Mouse (Mus musculus): Measurements from ENCODE around the gene R3hdm2. TPM values are rescaled to one million over a fixed set of nuclear protein-coding genes. Genes with fewer than 3 reads are reported as not detected.

Gene R3hdm2
- polyA plus RNA-seq, 1 experiment from 2014 or later = 34.9 TPM

GRCm38 (mm10) chr10:127515983-127516459, 135.9 kb downstream of the R3hdm2 start:
- peak overlapping the region; percentile 31 for H3K4me3 ChIP-seq

GRCm38 (mm10) chr10:127516576-127517260, 136.6 kb downstream of the R3hdm2 start:
- peak; percentile 60 for ATAC-seq (ENCODE audit: insufficient number of reproducible peaks, low FRiP score, low TSS enrichment, low read depth)
- H3K4me3 ChIP-seq = peak overlapping the region; percentile 31
- H3K36me3 ChIP-seq = peaks cover 36% of the 10 kb centered on the region
- H3K9me3 ChIP-seq = no peaks in the 10 kb centered on the region
- WGBS = 10% methylated on average over 30 of the region's 30 CpGs
- peaks cover 73% of the 10 kb centered on the region for H3K4me1 ChIP-seq
- peak overlapping the region; percentile 84 for H3K27ac ChIP-seq
- no peak overlapping the region for H3K9ac ChIP-seq
- H3K27me3 ChIP-seq = peaks cover 32% of the 10 kb centered on the region
- H3K4me2 ChIP-seq = peak overlapping the region; percentile 43

More at GRCm38 (mm10) chr10:127515983-127516459, 135.9 kb downstream of the R3hdm2 start:
- Histone ChIP-seq H3K36me3 (peaks cover 36% of the 10 kb centered on the region), H3K27ac (peak overlapping the region; percentile 84), H3K27me3 (peaks cover 39% of the 10 kb centered on the region), H3K4me1 (peaks cover 73% of the 10 kb centered on the region), H3K9ac (no peak overlapping the region), H3K4me2 (peak overlapping the region; percentile 43), H3K9me3 (no peaks in the 10 kb centered on the region)
- ATAC-seq (ENCODE audit: insufficient number of reproducible peaks, low FRiP score, low TSS enrichment, low read depth) = no peak
- WGBS = 29% methylated on average over 8 of the region's 8 CpGs

DNA sequence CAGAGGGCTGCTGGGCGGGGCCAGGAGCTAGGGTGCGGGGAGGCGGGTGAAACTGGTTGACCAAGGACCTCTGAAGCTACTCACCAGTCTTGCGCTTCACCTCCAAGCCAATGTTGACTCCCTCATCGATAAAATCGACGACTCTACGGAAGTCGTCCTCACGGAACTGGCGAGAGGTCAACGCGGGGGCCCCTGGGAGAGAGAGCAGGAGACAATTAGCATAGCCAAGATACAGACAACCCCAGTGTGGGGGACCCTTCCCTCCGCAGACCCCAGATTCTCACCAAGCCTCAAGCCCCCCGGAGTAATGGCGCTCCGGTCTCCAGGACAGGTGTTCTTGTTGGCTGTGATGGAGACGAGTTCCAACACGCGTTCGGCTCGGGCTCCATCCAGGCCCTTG, 137.8 kb downstream of the R3hdm2 start:
- Histone ChIP-seq H3K4me2 (no peak overlapping the region), H3K4me1 (peaks cover 63% of the 10 kb centered on the region), H3K4me3 (no peak overlapping the region), H3K9ac (no peak overlapping the region), H3K36me3 (peaks cover 36% of the 10 kb centered on the region), H3K27ac (no peak overlapping the region; the same call in 1 of the 2 replicates), H3K9me3 (no peaks in the 10 kb centered on the region), H3K27me3 (peaks cover 28% of the 10 kb centered on the region)
- 91% methylated on average over 22 of the region's 22 CpGs for WGBS
- ATAC-seq (ENCODE audit: insufficient number of reproducible peaks, low FRiP score, low TSS enrichment, low read depth) = no peak

DNA sequence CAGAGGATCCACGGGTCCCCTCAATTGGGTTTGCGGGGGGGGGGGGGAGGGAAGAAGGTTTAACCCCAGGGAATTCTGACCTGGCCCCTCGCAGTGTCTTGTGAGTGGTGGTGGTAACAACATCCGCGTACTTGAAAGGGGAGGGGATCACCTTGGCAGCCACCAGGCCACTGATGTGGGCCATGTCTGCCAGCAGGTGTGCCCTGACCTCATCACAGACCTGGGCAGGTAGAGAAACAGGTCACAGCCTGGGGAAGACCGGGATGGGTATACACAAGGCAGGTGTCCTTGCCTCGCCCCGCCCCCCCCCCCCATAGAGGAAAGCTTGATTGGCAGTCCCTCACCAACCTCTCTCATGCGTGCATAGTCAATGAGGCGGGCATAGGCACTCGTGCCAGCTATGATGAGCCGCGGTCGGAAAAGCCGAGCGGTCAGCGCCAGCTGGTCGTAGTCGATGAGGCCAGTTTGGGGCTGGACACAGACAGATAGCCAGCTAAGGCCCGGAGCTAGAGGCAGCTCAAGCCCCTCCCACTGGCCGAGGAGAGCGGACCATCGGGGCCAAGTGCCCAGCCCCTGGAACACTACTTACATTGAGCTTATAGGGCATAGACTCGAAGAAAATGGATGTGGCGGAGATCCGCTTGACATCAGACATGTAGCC, 139.0 kb downstream of the R3hdm2 start:
- ATAC-seq (ENCODE audit: insufficient number of reproducible peaks, low FRiP score, low TSS enrichment, low read depth) = no peak
- WGBS = 93% methylated on average over 26 of the region's 26 CpGs
- no peak overlapping the region for H3K9ac ChIP-seq
- no peak overlapping the region for H3K4me2 ChIP-seq
- H3K27ac ChIP-seq = no peak overlapping the region
- H3K4me1 ChIP-seq = peaks cover 50% of the 10 kb centered on the region
- H3K9me3 ChIP-seq = no peaks in the 10 kb centered on the region
- H3K27me3 ChIP-seq = peaks cover 23% of the 10 kb centered on the region
- no peak overlapping the region for H3K4me3 ChIP-seq
- H3K36me3 ChIP-seq = peaks cover 36% of the 10 kb centered on the region

DNA sequence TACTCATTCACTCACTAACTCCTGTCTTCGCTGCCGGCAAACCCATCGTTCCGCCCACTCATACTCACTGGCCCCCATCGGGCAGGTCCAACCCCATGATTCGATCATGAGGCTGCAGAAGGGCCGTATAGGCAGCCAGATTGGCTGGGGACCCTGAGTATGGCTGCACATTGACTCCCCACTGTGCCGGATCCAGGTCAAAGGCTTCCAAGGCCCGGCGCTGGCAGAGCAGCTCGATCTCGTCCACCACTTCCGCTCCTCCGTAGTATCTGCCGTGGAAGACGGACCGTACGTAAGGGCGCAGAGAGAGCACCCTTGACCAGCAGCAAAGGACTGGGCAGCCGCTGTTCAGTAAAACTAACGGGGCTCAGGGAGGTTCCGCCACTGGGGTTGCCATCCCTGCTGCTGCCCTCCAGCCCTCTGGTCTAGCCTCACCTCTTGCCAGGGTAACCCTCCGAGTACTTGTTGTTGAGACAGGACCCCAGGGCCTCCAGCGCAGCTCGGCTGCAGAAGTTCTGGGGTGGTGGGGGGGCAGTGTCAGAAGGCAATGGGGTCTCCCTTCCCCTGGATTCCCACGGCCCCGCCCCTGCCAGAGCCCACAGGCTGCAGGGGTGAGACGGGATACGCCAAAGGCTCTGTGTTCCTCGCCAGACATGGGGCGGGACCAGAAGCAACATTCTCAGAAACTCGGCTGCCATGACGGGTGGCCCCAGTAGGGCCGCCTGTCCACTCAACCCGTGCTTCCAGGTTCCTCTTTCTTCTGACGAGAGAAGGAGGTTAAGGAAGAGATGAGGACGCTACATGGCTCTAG, 140.0 kb downstream of the R3hdm2 start:
- no peak for ATAC-seq (ENCODE audit: insufficient number of reproducible peaks, low FRiP score, low TSS enrichment, low read depth)
- Histone ChIP-seq H3K9ac (no peak overlapping the region), H3K4me3 (no peak overlapping the region), H3K36me3 (peaks cover 36% of the 10 kb centered on the region), H3K27ac (no peak overlapping the region), H3K4me2 (no peak overlapping the region), H3K9me3 (no peaks in the 10 kb centered on the region), H3K4me1 (peaks cover 50% of the 10 kb centered on the region), H3K27me3 (peaks cover 23% of the 10 kb centered on the region)
- 97% methylated on average over 37 of the region's 37 CpGs for WGBS

GRCm38 (mm10) chr10:127520714-127521357, 140.7 kb downstream of the R3hdm2 start:
- no peak overlapping the region for H3K27ac ChIP-seq
- no peak overlapping the region for H3K9ac ChIP-seq
- no peaks in the 10 kb centered on the region for H3K9me3 ChIP-seq
- H3K4me3 ChIP-seq = peak overlapping the region; percentile 58
- peaks cover 50% of the 10 kb centered on the region for H3K4me1 ChIP-seq
- no peak for ATAC-seq (ENCODE audit: insufficient number of reproducible peaks, low FRiP score, low TSS enrichment, low read depth)
- WGBS = 84% methylated on average over 20 of the region's 20 CpGs
- H3K4me2 ChIP-seq = peak overlapping the region; percentile 77
- H3K27me3 ChIP-seq = peaks cover 23% of the 10 kb centered on the region
- peaks cover 36% of the 10 kb centered on the region for H3K36me3 ChIP-seq

DNA sequence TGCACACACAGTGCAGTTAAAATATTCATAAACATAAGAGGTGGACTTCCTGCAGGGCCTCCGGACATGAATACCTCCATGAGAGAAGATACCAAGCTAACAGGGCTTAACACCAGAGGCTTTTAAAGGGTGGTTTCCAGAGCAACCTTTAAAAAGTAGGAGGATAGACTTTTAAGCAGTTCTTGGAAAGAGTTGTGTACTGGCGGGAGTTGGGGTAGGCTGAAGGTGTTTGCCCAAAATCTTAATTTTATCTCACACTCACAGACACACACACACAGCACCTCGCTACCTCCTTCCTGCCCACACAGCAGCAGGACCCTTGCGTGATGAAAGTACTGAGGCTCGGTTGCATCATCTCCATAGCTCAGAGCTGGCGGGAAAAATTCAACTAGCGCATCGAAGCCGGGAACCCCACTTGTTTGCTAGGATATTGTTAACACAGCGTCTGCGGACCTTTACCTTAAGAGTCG, 141.5 kb downstream of the R3hdm2 start:
- Histone ChIP-seq H3K4me2 (peak overlapping the region; percentile 77), H3K27me3 (peaks cover 30% of the 10 kb centered on the region), H3K4me3 (peak overlapping the region; percentile 58), H3K4me1 (peaks cover 50% of the 10 kb centered on the region), H3K27ac (no peak overlapping the region), H3K9me3 (no peaks in the 10 kb centered on the region), H3K36me3 (peaks cover 36% of the 10 kb centered on the region), H3K9ac (peak overlapping the region; percentile 39)
- WGBS = 9% methylated on average over 12 of the region's 12 CpGs
- no peak for ATAC-seq (ENCODE audit: insufficient number of reproducible peaks, low FRiP score, low TSS enrichment, low read depth)

GRCm38 (mm10) chr10:127522088-127522581, 142.0 kb downstream of the R3hdm2 start, which contains the start of gene Shmt2:
Gene Shmt2 (minus strand): TSS chr10:127522444.
- ATAC-seq (ENCODE audit: insufficient number of reproducible peaks, low FRiP score, low TSS enrichment, low read depth) = peak; percentile 22; the same call in 1 of the 2 replicates
- under 1% methylated on average over 21 of the region's 21 CpGs for WGBS
- Histone ChIP-seq H3K27ac (peak within 1 kb of the TSS; percentile 47; the same call in 1 of the 2 replicates), H3K4me3 (peak within 1 kb of the TSS; percentile 58), H3K36me3 (peaks cover 34% of the 10 kb centered on the region), H3K27me3 (peaks cover 35% of the 10 kb centered on the region), H3K9me3 (no peaks in the 10 kb centered on the region), H3K9ac (peak within 1 kb of the TSS; percentile 39), H3K4me2 (peak within 1 kb of the TSS; percentile 77), H3K4me1 (peaks cover 50% of the 10 kb centered on the region)

DNA sequence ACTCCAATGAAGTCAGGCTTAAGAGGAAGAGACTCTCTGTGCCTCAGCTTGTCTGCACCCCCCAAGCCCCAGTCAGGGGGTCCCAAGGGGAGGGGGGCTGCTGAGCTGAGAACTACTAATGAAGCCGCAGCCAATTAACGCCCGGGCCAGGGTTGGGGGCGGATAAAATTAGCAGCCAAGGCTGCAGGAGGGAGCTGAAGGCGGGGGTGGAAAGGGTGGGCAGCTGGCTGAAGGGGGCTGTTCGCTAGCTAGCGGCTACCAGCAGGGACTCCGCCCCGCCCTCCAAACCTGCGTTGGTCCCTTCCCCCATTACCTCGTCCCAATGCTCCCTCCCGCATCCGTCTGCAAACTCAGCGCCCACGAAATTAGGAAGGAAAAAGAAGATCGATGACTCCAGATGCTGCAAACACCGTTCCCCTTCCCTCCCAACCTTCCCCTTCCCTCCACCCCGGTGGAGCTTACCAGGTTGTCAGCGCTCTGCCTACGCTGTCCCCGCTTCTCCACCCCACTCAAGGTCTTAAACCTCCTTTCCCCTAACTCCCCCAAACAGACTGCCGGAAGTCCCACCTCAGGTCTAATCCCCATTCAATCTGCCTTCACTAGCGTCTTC, 144.6 kb downstream of the R3hdm2 start:
- peak overlapping the region; percentile 21; the same call in 1 of the 2 replicates for H3K4me2 ChIP-seq

GRCm38 (mm10) chr10:127526048-127526447, 145.9 kb downstream of the R3hdm2 start:
- Histone ChIP-seq H3K4me1 (peaks cover 75% of the 10 kb centered on the region), H3K27ac (no peak overlapping the region), H3K36me3 (no peaks in the 10 kb centered on the region), H3K4me3 (peak overlapping the region; percentile 31), H3K27me3 (peaks cover 73% of the 10 kb centered on the region), H3K9me3 (no peaks in the 10 kb centered on the region), H3K9ac (no peak overlapping the region), H3K4me2 (peak overlapping the region; percentile 42)
- 4% methylated on average over 26 of the region's 26 CpGs for WGBS
- no peak for ATAC-seq (ENCODE audit: insufficient number of reproducible peaks, low FRiP score, low TSS enrichment, low read depth)

More for the DNA sequence above, 144.6 kb downstream of the R3hdm2 start:
- ATAC-seq (ENCODE audit: insufficient number of reproducible peaks, low FRiP score, low TSS enrichment, low read depth) = no peak
- no peak overlapping the region for H3K4me3 ChIP-seq
- H3K9ac ChIP-seq = no peak overlapping the region
- H3K4me1 ChIP-seq = peaks cover 71% of the 10 kb centered on the region
- H3K27ac ChIP-seq = no peak overlapping the region
- peaks cover 60% of the 10 kb centered on the region for H3K27me3 ChIP-seq
- no peaks in the 10 kb centered on the region for H3K9me3 ChIP-seq
- WGBS = 4% methylated on average over 23 of the region's 23 CpGs
- H3K36me3 ChIP-seq = peaks cover 10% of the 10 kb centered on the region

Measured in limb, embryonic 15.5 days (tissue).